Mouse (Mus musculus) v-Abl transformed pro-B cells (cell line): ENCODE results near the gene Nfib.

Experiments used
- in situ Hi-C, 2 experiments: fragments of 400-800 bp; cut with MboI; formaldehyde crosslinking; loops; one replicate each; pipeline ENCODE4 v1.15.1; 2025; ENCODE audit not compliant: unreplicated experiment in 2 of 2

Gene Nfib

DNA sequence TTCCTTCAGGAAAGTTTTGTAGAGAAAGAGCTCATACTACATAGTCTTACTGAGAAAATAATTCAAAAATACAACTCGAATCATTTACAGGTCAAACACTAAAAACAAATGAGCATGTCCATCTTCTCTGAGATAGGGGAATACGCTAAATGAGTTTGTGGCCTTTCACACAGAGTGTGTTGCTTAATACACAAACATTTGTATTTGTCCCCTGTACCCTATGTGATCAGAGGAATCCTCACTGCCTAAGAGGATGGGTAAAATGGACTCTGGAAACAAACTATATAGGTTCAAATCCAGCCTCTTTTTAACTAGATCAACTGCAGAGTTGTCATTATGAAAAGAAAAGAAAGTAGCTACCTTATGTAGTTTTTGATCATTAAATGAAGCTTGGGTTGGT is 227.8 kb downstream of the Nfib start:
- in situ Hi-C loops = no loop called here

DNA sequence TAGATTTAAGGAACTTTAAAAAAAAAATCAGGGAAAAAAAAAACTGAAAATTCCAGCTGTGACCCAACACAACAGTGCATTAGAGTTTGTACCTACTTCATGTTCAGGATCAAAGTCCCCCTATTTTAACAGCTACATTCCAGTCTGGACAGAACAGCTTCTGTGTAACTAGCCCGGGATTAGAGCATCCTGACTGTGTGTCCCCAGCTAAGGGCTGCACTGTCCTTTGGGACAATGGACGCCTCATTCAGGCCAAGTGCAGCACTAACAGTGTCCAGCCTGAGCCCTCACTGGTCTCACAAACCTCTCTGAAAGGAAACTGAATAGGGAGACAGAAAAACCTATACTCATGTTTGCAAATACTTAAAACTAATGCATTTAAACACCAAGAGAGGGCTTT is 229.1 kb downstream of the Nfib start:
- in situ Hi-C loops = no loop called here

DNA sequence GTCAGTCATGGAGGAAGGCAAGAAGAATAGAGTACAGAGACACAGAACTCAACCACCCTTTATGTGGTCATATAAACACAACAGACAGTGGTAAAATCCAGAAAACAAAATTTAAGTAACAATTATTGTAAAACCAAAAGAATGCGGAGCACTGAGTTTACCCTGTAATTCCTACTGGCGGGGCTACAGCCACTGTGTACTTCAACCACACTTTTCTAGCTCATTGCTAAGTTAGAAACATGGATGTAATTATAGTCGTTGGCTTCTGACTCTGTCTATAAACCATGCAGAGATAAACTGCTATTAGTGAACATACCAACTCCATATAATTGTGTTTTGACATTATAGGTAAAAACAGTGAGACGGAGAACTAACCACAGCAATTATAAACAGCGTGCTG is 231.2 kb downstream of the Nfib start:
- in situ Hi-C loops = no loop called here

DNA sequence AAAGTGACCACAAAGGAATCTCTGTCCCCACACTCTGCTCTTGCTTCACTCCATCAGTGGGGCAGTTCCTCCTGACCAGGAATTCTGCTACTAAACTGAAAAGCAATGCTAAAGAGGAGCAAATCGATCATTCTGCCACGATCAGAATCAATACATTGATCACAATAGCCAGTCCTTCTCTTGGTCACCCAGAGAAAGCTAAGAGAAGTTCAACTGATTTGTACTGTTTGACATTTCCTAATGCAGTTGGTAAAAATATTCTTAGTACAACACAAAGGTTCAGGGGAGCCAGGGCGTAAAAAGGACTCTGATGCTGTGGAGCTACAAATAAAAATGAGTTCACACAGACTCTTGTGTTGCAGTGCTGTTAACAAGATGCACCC is 234.6 kb downstream of the Nfib start:
- in situ Hi-C loops = no loop called here

DNA sequence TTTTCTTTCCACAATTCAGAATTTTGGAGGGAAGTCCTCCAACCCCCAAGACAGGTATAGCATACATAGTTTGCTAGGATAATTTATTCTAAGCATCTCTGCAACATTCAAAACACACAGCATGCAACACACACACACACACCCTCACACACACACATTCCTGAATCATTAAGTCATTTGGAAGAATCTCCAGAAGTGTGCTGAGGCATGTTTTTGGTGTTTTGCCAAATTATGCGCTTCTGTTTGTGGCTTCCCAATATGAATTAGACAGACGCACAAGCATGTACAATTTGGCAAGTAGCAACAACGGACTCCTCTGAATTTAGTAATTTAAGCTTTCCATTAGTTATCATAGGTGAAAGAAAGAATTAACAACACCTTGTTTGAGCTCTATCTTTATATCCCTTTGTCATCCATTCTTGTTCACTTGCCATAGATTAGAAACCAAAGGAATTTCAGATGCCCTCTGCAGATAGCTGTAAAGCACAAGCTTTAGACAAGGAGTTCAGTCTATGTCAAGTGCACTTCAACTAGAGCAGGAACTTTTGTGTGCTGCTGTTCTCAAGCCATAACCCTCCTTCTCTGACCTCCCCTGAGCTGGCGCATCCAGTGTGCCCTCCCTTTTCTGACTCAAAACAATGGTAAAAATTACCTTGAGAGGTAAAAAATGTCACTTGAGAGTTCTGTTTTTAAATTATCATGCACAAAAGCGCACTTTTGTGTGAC is 235.2 kb downstream of the Nfib start:
- in situ Hi-C loops = no loop called here

DNA sequence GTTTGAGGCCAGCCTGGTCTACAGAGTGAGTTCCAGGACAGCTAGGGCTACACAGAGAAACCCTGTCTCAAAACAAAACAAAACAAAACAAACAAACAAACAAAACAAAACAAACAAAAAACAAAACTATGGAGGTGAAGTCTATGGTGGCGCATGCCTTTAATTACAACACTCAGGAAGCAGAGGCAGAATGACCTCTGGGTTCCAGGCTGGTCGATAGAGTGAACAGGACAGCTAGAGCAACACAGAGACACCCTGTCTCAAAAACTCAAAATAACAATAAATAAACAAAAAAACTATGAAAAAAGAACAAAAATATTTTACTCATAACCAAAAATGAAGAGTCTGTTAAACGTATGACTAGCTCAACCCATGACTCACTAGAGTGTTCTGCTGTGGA is 236.6 kb downstream of the Nfib start:
- in situ Hi-C loops = no loop called here

DNA sequence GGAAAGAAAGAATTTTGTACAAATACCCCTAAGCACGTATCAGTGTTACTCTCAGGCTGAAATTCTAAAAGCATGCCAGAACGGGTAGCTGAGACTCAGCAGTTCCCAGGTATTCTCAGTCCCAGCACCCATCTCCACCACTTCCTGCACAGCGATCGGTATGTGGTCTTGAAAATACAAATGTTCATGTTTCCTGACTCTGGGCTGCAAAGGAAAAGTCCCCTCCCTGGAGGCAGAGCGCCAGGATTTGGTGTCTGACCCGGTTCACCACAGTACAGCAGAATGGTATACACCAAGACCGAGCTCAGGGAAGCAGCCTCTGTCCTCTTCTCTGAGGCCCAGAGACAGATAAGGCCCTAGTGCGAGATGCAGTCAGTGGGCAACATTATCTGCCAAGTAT is 238.8 kb downstream of the Nfib start:
- in situ Hi-C loops = no loop called here

DNA sequence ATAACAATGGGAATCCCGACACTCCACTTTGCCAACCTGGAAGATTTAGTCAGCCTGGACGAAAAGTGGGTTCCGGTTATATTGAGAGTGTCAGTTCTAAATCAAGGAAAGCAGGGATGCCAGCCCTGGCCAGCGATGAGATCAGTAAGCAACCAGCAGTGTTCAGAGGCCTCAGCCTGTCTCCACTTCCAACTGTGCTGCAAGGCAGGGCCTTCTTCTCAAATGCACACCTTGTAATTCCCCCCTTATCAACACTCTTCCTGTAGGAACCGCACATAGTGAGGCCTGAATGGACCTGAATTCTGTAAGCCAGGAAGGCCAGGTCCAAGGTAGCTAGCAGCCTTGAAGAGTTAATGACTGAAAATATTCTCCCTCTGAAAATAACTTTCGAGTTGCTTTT is 239.4 kb downstream of the Nfib start:
- in situ Hi-C loops = no loop called here

DNA sequence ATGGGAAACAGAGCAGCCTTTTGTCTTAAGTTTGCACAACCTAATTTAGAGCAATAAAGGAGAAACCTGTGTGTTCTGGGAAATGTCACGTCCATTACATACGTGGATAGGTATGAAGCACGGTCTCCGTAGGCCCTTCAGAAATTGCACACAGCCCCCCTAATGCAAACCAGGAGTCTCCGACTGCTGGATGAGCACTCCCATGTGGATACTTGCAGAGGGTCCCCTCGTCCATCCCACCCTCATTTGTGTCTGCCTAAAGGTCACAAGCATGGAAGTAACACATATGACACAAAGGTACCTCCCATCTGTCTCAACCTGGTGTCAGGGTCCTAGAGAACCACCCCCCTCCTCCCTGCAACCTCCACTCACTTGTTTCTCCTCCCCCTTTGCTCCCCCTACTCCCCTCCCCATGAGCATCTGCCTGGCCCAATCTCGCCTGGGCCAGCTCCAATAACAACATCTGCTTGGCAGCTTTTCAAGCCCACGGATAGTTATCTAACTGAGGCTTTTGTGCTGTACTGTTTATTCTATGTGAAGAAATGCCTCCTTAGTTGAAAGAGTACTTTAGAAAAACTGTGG is 241.4 kb downstream of the Nfib start:
- in situ Hi-C loops = no loop called here

DNA sequence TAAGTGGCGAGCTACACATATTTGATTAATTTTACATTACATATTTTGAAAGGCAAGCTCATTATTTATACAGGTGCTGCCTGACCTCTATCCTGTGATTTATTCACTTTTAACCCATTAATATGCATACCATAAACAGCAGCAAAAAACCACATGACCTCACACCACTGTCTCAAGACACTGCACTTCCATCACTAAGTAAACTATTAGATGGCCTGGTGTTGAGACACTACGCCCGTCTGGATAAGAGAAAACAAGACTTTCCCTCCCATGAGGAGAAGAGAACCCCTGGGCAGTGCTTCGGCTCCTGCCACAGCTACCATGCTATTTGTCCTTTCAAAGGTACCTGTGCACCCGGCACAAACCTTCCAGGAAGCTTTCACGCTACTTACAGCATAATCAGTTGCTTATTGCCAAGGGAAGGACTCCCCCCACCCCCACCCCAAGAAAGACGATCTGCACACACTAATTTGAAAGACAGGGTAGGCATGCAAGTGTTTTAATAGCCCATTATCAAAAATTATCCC is 242.3 kb downstream of the Nfib start:
- in situ Hi-C loops = no loop called here

DNA sequence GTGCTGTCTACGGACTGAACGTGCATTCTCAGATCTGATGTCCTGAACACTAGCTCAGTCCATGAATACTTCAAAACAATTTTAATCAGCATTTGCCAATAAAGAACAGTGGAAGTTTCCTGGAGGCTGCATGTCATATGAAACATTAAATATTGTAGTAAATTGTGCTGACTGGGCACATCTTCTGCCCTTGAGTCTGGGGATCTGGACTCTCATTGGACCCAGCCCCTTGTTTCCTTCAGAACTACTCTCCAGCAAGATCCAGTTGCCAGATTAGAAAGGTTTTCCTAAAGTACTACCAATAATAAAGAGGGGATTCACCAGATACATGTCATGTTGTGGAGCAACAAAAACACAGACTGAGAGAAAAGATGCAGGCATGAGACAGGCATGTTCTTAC is 243.9 kb downstream of the Nfib start:
- in situ Hi-C loops = no loop called here

DNA sequence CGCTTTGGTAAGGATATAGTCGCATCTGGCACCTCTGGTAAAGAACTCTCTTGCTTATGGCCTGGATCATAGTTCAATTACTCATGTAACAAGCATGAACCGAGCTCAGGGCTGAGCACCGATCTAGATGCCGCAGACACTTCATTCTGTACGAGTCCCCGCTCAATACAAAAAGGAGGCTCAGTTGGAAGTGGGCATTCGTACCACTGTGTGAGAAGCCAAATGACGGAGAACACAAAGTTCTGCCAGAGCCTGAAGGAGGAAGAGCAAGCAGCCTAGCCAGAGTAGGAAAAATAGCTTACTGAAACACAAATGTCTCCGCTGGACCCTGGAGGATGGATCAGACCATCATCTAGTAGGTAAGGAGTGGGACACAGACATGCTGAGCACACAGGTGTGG is 246.7 kb downstream of the Nfib start:
- in situ Hi-C loops = no loop called here

DNA sequence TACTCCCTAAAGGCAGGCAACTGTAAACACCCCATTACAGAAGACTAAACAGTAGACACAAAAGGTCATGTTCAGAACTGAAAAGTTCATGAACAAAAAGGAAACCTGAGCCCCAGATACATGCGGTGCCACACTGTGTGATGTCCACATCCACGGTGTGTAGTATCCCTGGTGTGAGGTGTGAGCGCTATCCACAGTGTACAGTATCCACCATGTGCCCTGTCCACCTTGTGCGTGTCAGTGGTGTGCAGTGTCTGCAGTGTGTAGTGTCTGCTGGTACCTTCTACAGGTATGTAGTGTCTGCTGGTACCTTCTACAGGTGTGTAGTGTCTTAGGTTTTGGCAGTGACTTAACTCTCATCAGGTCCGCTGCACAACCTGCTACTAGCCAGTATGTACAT is 248.6 kb downstream of the Nfib start:
- in situ Hi-C loops = no loop called here

DNA sequence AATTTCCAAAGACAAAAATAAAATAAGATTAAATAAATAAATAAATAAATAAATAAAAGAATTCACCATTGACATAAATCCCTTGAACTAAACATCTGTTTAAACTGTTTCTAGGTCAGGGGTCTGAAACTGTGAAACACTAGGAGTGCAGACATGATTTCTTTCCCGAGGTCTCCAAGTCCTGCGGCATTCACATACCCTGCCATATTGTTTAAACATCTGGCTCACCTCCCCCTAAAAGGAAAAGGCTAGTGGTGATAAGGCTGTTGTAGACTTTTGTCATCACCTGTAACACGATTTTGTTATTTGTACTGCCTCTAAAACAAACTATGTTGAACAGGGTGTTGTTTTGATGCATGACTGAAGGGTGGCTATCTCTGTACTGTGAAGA is 249.2 kb downstream of the Nfib start:
- in situ Hi-C loops = no loop called here

DNA sequence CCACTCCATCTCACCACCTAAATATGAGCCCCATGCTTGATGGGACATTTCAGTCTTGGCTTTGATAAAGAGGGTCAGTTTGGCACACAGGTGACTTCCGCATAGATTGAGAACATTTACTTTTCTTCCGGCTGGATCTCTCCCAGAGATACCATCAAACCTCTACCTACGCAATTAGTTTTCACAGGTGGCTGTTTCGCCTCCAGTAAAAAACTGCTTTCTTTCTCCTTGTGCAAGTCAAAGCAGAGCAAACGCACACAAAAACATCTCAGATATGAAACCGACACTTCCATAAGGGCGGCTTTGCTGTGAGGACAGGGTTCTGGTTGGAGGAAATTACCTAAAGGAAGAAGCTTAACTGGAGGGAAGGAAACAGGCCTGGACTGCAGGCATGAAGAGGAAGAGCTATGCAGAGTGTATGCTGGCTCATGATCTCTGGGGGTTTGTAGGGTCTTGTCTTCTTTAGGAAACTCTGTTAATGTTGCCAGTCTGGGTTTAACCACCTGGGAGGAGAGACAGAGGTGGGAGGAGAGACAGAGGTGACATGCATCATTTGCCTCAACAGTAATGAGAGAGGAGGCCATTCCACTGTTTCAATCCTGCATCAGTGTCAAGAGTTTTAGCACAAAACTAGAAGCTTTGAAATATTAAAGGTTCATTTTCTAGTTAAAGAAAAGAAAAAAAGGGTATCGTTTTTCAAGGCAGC is 249.8 kb downstream of the Nfib start:
- in situ Hi-C loops = no loop called here

DNA sequence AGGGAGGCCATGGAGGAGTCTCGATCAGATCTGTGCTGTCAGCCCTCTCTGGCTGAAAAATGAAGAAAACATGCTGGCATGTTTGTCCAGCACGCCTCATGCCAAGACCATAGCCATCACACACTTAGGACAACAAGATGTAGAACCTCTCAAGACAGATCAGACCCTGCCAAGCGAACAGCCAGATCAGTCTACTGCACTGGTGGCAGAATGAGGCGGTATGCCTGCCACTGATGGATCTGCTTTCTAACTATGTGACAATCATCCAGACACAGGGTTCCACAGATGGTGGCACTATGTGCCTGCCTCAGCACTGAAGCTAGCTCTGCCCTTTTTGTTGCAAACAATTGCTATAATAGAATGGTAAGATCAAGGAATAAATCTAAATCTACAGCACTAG is 250.6 kb downstream of the Nfib start:
- in situ Hi-C loops = no loop called here

DNA sequence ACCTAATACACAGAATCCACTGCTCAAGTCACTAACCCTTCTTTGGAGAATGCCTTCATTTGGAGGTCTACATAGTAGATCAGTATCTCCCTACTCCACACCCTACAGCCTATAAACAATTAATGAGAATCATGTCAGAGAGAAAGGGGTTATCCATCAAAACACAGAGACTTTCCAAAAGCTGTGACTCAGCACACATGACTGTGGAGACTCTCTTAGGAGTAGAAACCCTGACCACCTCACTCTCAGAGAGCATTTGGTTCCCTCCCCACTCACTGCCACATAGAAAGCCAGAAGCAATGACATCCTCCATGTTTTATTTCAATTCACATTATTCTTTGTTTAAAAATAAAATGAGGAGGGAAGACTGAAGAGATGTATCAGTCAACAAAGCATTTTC is 252.2 kb downstream of the Nfib start:
- in situ Hi-C loops = no loop called here

DNA sequence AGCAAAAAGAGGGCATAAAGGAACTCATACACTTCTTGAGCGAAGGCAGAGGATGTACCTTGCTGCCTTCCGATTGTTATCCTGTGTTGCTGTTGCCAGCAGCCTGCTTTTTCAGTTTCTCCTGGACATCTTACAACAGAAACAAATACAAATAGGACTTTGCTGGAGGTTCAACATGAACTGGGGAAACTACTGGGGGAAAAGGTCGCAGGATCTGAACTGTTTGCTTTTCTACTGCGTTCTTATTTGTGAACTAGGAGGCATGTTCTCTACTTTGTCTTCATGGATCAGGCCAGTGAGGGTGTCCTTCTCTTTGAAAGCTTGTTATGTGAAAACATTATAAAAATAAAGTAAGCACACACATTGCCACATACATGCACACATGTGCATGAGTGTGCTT is 252.6 kb downstream of the Nfib start:
- in situ Hi-C loops = no loop called here

DNA sequence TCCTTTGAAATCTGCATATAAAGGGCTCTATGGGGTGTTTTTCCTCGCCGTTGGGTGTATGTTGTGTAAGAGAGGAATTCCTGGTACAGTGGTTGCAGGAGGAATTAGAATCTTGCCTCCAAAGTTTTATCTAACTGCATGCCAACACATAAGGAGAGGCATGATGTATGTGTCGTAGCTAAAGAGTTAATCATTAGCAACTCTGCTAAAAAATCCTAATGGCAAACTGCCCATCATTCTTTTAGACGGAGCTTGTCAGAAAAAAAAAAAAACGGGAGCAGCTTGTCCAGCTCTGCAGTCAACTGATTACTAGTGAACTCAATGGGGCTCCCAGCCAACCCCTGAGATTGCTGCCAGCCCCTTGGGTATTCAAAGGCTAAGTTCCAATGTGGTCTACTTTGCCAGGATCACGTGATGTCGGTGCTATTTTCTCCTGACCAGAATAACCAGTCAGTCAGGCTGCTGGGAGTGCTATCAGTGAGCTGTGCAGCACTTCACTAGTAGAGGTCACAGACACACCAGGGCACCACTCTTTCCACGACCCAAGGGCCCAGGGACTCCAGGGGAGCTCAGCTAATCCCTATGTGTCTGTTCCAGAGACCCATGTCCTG is 258.4 kb downstream of the Nfib start:
- in situ Hi-C loops = no loop called here

DNA sequence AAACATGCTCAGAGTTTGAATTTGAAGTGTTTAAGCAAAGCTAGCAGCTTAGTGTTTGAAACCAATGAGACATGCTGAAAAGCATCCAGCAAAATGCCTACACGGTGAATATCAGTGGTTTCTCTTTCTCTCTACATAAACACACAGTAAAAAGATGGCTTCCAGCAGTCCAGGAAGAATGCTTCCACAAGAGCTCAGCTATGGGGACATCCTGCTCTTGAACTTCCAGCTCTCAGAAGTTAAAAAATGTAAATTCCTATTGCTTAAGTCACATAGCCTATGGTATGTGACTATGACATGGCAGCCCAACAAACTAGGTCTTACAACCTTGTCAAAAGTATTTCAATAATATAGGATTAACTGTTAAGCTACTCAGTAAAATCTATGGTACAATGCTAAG is 261.5 kb downstream of the Nfib start:
- in situ Hi-C loops = no loop called here

DNA sequence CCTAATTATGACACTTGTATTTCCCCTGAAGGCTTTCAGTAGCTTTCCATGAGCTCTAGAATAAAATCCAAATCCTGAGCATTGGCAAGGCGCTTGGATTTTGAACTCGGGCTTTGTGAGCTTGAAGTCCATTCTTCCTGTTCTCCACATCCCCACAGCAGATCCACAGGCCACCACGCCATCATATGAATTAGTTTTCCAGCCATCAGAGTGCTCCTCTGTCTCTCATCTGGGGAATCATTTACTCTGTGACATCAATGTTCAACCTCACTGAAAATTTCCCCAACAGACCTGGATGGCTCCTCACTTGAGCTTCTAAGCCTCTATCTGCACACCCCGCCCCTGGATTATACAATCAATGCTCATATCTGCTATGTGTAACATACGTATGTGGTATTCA is 262.1 kb downstream of the Nfib start:
- in situ Hi-C loops = no loop called here

DNA sequence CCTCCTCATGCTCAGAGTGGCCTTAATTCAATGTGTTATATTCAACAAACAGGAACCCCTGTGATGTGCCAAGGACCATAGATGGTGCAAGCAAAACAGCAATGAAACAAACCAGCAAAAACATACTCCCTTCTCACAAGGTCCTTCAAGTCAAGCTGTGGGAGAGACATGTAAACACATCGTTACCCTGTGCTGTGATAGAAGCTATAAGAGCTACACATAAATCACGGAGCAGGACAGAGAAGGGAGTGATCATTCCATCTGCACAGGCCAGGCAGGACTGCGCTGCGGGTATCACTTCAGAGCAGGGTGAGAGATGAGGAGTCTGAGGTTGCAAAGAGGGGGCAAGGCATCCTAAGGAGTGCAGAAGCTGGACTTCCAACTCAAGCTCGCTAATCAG is 262.5 kb downstream of the Nfib start:
- in situ Hi-C loops = no loop called here
